Mouse (Mus musculus): ENCODE measurements at regions not wholly inside any gene's neighbourhood (a gene's known extent, or its start where the extent isn't known, plus 50 kb on each side); places are given as distances from the start of the nearest gene placed in this dataset.

DNA sequence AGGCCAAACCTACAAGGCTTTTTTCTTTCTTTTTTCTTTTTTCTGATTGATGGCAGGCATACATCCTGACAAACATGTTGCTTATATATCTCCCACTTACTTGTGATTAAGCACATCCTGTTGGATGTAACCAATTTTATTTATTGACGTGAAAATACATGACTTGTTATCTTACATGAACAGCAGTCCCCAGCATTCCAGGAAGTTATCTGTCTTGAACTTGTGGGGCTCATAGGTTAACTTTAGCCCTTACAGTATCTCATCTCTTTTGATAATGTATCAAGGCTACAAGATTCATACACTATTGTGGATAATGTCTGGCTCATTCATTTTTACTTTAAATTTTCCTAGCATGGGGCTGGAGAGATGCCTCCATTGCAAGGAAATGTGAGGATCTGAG lies 852.0 kb upstream of the Agtr1b start:
- WGBS = 82% methylated on average over 1 of the region's 1 CpGs
- no peak overlapping the region for H3K4me3 ChIP-seq
- no peak for DNase-seq (ENCODE audit: low spot score)
- no peaks in the 10 kb centered on the region for H3K4me1 ChIP-seq
- no peak overlapping the region for H3K27ac ChIP-seq (replicated peaks)
- H3K9me3 ChIP-seq = no peaks in the 10 kb centered on the region
- H3K27me3 ChIP-seq (replicated peaks; ENCODE audit: low read depth, poor library complexity, severe bottlenecking) = no peaks in the 10 kb centered on the region
- H3K36me3 ChIP-seq (replicated peaks) = no peaks in the 10 kb centered on the region

- H3K4me3 ChIP-seq = no peak overlapping the region
- H3K27me3 ChIP-seq (replicated peaks; ENCODE audit: low read depth, poor library complexity, severe bottlenecking) = no peaks in the 10 kb centered on the region
- 87% methylated on average over 2 of the region's 2 CpGs for WGBS
- no peak for DNase-seq (ENCODE audit: low spot score)
- H3K36me3 ChIP-seq (replicated peaks) = no peaks in the 10 kb centered on the region
- no peaks in the 10 kb centered on the region for H3K9me3 ChIP-seq
- no peaks in the 10 kb centered on the region for H3K4me1 ChIP-seq
- H3K27ac ChIP-seq (replicated peaks) = no peak overlapping the region
Measured at GRCm38 (mm10) chr3:21241184-21241583, 835.3 kb upstream of the Tbl1xr1 start.

DNA sequence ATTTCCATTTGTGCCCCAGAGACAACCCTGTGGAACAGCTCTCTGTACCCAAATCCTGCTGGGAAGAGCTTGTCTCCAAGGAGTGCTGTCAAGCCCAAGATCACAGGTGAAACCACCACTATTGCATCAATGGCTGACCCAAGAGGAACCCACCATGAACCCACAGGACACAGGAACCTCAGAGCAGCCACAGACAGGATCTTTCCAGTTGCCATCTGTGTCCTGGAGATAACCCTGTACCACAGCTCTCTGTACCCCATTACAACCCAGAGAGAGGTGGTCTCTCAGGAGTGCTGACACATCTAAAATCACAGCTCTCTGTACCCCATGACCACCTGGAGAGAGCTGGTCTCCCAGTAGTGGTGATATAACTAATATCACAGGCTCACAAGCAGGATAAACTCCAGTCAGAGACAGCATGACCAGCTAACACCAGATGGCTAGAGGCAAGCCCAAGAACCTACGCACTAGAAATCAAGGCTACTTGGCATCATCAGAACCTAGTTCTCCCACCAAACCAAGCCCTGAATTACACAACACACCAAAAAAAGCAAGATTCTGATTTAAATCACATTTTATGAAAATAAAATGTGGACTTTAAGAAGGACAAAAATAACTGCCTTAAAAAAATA lies 820.2 kb upstream of the Tbl1xr1 start:
- DNase-seq (ENCODE audit: low spot score) = no peak
- no peaks in the 10 kb centered on the region for H3K27me3 ChIP-seq (replicated peaks; ENCODE audit: low read depth, poor library complexity, severe bottlenecking)
- no peak overlapping the region for H3K4me3 ChIP-seq
- 96% methylated on average over 1 of the region's 1 CpGs for WGBS
- H3K9me3 ChIP-seq = no peaks in the 10 kb centered on the region
- no peaks in the 10 kb centered on the region for H3K4me1 ChIP-seq
- H3K36me3 ChIP-seq (replicated peaks) = no peaks in the 10 kb centered on the region
- no peak overlapping the region for H3K27ac ChIP-seq (replicated peaks)

GRCm38 (mm10) chr3:21263317-21263716 lies 813.1 kb upstream of the Tbl1xr1 start:
- Histone ChIP-seq H3K27ac (replicated peaks) (no peak overlapping the region), H3K4me3 (no peak overlapping the region), H3K36me3 (replicated peaks) (no peaks in the 10 kb centered on the region), H3K4me1 (no peaks in the 10 kb centered on the region), H3K9me3 (no peaks in the 10 kb centered on the region), H3K27me3 (replicated peaks; ENCODE audit: low read depth, poor library complexity, severe bottlenecking) (no peaks in the 10 kb centered on the region)
- DNase-seq (ENCODE audit: low spot score) = no peak
- 91% methylated on average over 2 of the region's 2 CpGs for WGBS

- H3K27ac ChIP-seq (replicated peaks) = no peak overlapping the region
- no peaks in the 10 kb centered on the region for H3K27me3 ChIP-seq (replicated peaks; ENCODE audit: low read depth, poor library complexity, severe bottlenecking)
- no peaks in the 10 kb centered on the region for H3K36me3 ChIP-seq (replicated peaks)
- H3K9me3 ChIP-seq = no peaks in the 10 kb centered on the region
- H3K4me1 ChIP-seq = no peaks in the 10 kb centered on the region
- 84% methylated on average over 2 of the region's 2 CpGs for WGBS
- H3K4me3 ChIP-seq = no peak overlapping the region
- no peak for DNase-seq (ENCODE audit: low spot score)
Measured at GRCm38 (mm10) chr3:21265491-21265890, 811.0 kb upstream of the Tbl1xr1 start.

- 77% methylated on average over 7 of the region's 7 CpGs for WGBS
- Histone ChIP-seq H3K4me3 (no peak overlapping the region), H3K36me3 (replicated peaks) (no peaks in the 10 kb centered on the region), H3K9me3 (no peaks in the 10 kb centered on the region), H3K4me1 (no peaks in the 10 kb centered on the region), H3K27ac (replicated peaks) (no peak overlapping the region), H3K27me3 (replicated peaks; ENCODE audit: low read depth, poor library complexity, severe bottlenecking) (no peaks in the 10 kb centered on the region)
- no peak for DNase-seq (ENCODE audit: low spot score)
Measured at GRCm38 (mm10) chr3:21268429-21269129, 807.9 kb upstream of the Tbl1xr1 start.

DNA sequence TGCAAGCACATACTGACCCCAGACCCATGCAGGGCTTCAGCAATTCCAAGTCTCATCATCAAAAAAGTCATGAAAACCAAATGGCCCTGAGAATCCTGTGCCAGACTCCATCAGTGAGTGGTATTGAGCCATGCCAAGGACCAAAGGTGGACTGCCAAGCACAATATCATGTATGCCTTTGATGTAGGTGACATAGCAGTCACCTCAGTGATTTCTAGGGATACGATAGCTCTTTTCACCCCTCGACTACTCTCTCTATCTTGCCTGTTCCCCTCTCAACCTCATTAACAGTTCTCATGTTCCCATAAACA lies 807.4 kb upstream of the Tbl1xr1 start:
- H3K4me1 ChIP-seq = no peaks in the 10 kb centered on the region
- H3K36me3 ChIP-seq (replicated peaks) = no peaks in the 10 kb centered on the region
- no peaks in the 10 kb centered on the region for H3K27me3 ChIP-seq (replicated peaks; ENCODE audit: low read depth, poor library complexity, severe bottlenecking)
- no peak overlapping the region for H3K27ac ChIP-seq (replicated peaks)
- no peak for DNase-seq (ENCODE audit: low spot score)
- no peak overlapping the region for H3K4me3 ChIP-seq
- H3K9me3 ChIP-seq = no peaks in the 10 kb centered on the region
- WGBS = 84% methylated on average over 2 of the region's 2 CpGs

- Histone ChIP-seq H3K36me3 (replicated peaks) (no peaks in the 10 kb centered on the region), H3K4me1 (no peaks in the 10 kb centered on the region), H3K27me3 (replicated peaks; ENCODE audit: low read depth, poor library complexity, severe bottlenecking) (no peaks in the 10 kb centered on the region), H3K27ac (replicated peaks) (no peak overlapping the region), H3K9me3 (no peaks in the 10 kb centered on the region), H3K4me3 (no peak overlapping the region)
- 93% methylated on average over 3 of the region's 3 CpGs for WGBS
- no peak for DNase-seq (ENCODE audit: low spot score)
Measured at GRCm38 (mm10) chr3:21270788-21271187, 805.7 kb upstream of the Tbl1xr1 start.

DNA sequence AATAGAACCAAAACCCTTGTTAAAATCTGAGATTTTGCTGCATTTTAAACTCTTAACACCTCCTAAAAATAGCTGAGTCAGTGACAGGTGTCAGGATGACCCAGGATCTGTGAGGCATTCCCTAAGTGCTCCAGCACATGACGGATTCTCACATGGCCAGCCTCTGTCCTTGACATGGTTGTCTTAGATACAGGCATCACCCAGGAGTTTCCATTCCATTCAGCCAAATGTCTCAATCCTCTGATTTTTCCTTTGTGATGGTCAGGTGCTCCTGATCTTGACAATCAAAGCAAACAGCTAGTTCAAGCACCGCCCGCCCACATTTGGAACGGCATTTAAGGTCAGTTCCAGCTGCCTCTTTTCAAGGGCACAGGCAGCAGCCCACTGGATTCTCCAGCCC lies 804.2 kb upstream of the Tbl1xr1 start:
- 88% methylated on average over 4 of the region's 4 CpGs for WGBS
- Histone ChIP-seq H3K27me3 (replicated peaks; ENCODE audit: low read depth, poor library complexity, severe bottlenecking) (no peaks in the 10 kb centered on the region), H3K4me1 (no peaks in the 10 kb centered on the region), H3K27ac (replicated peaks) (no peak overlapping the region), H3K9me3 (no peaks in the 10 kb centered on the region), H3K4me3 (no peak overlapping the region), H3K36me3 (replicated peaks) (no peaks in the 10 kb centered on the region)
- no peak for DNase-seq (ENCODE audit: low spot score)

DNA sequence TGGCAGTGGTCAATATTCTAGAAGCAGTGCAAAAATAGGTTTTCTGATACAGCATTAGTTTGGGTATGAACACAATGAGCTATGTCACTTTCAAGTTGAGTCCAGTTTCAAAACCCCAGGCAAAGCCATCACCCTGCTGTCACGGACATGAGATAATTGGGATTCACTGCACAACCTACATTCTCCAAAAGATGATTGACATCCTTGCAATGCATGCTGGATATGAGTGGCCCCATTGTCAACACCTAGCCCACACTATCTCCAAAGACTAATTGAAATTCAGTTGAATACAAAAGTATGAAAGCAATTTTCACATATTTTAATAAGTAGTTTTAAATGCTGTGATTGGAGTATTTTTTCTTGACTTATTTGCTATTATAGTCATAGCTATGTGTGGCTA lies 783.7 kb upstream of the Tbl1xr1 start:
- no peaks in the 10 kb centered on the region for H3K4me1 ChIP-seq
- DNase-seq (ENCODE audit: low spot score) = no peak
- no peak overlapping the region for H3K27ac ChIP-seq (replicated peaks)
- 88% methylated on average over 1 of the region's 1 CpGs for WGBS
- H3K36me3 ChIP-seq (replicated peaks) = no peaks in the 10 kb centered on the region
- H3K27me3 ChIP-seq (replicated peaks; ENCODE audit: low read depth, poor library complexity, severe bottlenecking) = no peaks in the 10 kb centered on the region
- H3K9me3 ChIP-seq = no peaks in the 10 kb centered on the region
- no peak overlapping the region for H3K4me3 ChIP-seq

DNA sequence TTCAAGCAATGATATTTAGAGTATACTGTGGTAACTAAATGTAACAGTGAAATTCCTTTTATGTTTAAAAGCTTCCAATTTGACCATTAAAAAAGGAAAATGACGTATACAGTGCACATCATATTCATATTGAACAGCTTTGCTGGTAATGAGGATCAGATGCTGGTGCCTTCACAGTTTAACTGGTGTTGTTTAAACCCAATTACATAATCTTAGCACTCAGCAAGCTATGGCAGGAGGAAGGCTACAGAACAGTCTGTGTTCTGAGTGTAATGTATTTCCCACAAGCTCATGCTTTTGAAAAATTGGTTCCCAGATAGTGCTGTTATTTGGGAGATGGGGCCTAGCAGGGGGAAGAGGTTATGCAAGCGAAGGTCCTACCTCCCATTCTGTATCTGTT lies 783.1 kb upstream of the Tbl1xr1 start:
- DNase-seq (ENCODE audit: low spot score) = no peak
- Histone ChIP-seq H3K9me3 (no peaks in the 10 kb centered on the region), H3K27me3 (replicated peaks; ENCODE audit: low read depth, poor library complexity, severe bottlenecking) (no peaks in the 10 kb centered on the region), H3K27ac (replicated peaks) (no peak overlapping the region), H3K4me1 (no peaks in the 10 kb centered on the region), H3K36me3 (replicated peaks) (no peaks in the 10 kb centered on the region), H3K4me3 (no peak overlapping the region)
- 73% methylated on average over 2 of the region's 2 CpGs for WGBS

GRCm38 (mm10) chr3:21294776-21295175 lies 781.7 kb upstream of the Tbl1xr1 start:
- no peaks in the 10 kb centered on the region for H3K27me3 ChIP-seq (replicated peaks; ENCODE audit: low read depth, poor library complexity, severe bottlenecking)
- H3K4me1 ChIP-seq = no peaks in the 10 kb centered on the region
- H3K27ac ChIP-seq (replicated peaks) = no peak overlapping the region
- H3K9me3 ChIP-seq = no peaks in the 10 kb centered on the region
- no peak for DNase-seq (ENCODE audit: low spot score)
- 89% methylated on average over 3 of the region's 3 CpGs for WGBS
- H3K36me3 ChIP-seq (replicated peaks) = no peaks in the 10 kb centered on the region
- H3K4me3 ChIP-seq = no peak overlapping the region

DNA sequence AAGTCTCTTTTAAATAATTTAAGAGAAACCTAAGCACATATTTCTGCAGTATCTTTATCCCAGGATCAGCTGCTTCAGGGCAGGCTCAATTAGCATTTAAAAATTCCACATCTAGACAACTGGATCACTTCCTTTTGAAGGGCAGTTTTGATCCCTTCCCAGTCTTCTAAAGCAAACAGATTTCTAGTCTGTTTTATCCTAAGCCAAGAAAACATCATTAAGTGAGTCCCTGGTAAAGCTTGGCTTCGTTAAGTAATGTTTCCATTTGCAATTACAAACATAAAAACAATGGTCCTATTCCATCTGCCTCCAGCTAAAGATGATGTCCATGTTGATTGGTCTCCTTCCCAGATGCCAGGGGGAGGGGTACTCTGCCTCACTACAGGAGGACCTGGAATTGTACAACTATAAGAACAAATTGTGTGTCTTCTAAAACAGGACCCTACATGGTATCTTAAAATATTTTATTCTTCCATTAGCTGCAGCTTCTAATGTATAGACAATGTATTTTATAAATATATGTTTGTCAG lies 779.8 kb upstream of the Tbl1xr1 start:
- H3K9me3 ChIP-seq = no peaks in the 10 kb centered on the region
- H3K27ac ChIP-seq (replicated peaks) = no peak overlapping the region
- WGBS = 35% methylated on average over 1 of the region's 1 CpGs
- no peak for DNase-seq (ENCODE audit: low spot score)
- no peaks in the 10 kb centered on the region for H3K4me1 ChIP-seq
- H3K27me3 ChIP-seq (replicated peaks; ENCODE audit: low read depth, poor library complexity, severe bottlenecking) = no peaks in the 10 kb centered on the region
- H3K4me3 ChIP-seq = no peak overlapping the region
- H3K36me3 ChIP-seq (replicated peaks) = no peaks in the 10 kb centered on the region
